In the genomic region with DNA sequence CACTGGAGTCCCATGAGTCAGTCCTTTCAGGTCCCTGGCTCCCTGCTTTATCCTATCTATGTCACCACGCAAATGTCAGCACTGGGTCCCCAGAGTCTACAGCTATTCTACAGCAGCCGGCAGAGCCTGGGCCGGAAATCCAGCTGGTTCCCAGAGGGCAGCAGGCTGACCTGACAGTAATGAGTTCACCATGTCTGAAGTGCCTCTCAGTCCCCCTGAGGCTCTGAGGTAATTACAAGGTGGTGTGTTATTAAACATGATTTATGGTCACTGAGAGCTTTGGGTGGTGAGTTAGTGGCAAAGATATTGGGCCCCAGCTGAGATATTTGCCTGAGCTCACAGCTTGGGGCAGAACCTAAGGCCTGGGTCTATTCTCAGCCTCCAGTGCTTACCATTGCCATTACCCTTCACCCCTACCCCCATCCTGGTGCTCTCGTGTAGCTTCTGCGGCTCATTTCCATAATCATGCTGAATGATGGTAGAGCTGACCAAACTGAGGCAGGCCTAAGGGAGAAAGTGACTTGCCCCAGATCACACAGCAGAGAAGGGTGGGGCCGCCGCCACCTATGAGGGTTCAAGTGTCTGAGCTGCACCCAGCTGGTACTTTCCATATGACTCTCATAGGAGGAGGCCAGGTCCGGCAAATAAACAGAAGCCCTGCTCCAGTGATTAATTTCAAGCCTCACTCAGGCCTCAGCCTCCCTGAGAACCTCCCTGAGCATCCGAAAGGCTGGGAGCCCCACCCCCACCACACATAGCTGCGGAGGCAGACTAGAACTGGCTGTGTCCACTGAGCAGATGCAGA, we compare ENCODE assay signal across 13 mouse cellular contexts.
A peak's percentile ranks its signal among the peaks of the same experiment; 100 is the strongest.
DNase-seq lines count a peak whose midpoint lies in the region; ATAC-seq lines count a peak whose summit lies in the region.
"Had no signal": no experiment of that assay in that cellular context is flagged by ENCODE, and none has a peak within 500 bp of the region (broad histone marks: within the 10 kb centered on the region; RNA-seq: fewer than 3 reads in every experiment).

No protein-coding gene starts in this region.

- H3K9me3 ChIP-seq in kidney, embryonic 16.5 days (ENCODE audit: low read length), result peaks cover 6% of the 10 kb centered on the region; the same call in 1 of the 2 replicates
- no peaks in the 10 kb centered on the region for H3K9me3 ChIP-seq in hindbrain, embryonic 14.5 days (ENCODE audit: control insufficient read depth, low read length)
- H3K9me3 ChIP-seq in neural tube, embryonic 11.5 days (ENCODE audit: control insufficient read depth, low read length), result no peaks in the 10 kb centered on the region
- H3K9me3 ChIP-seq: forebrain, embryonic 12.5 days had no signal

- DNase-seq in kidney, postnatal 25 days, result no peak
- DNase-seq in embryo, embryonic 10.5 days (ENCODE audit: low spot score), result peak; percentile 68
- DNase-seq in hindbrain, embryonic 14.5 days (ENCODE audit: low spot score), result no peak
- DNase-seq in neural tube, embryonic 11.5 days (ENCODE audit: low spot score), result peak; percentile 74
- DNase-seq in thymus, postnatal 0 days (ENCODE audit: low spot score), result no peak
- no peak for DNase-seq in c-Kit-positive CD71-positive TER-119-positive erythroid progenitor cells, embryonic 14.5 days (ENCODE audit: low spot score)
- no peak for DNase-seq in left cerebral cortex, adult 11 months (ENCODE audit: low spot score)
- DNase-seq: cerebellum, adult 9-11 months; right cerebral cortex, adult 18-20 months; thymus, postnatal 4 days had no signal

- peaks cover 11% of the 10 kb centered on the region for H3K4me1 ChIP-seq in kidney, embryonic 16.5 days (ENCODE audit: insufficient read depth, low read length)
- H3K4me1 ChIP-seq in hindbrain, embryonic 14.5 days (replicated peaks; ENCODE audit: control insufficient read depth, insufficient read depth, low read length), result no peaks in the 10 kb centered on the region
- H3K4me1 ChIP-seq in neural tube, embryonic 11.5 days (ENCODE audit: control insufficient read depth, insufficient read depth, low read length), result 0 out of 2 replicates have a peak, but pooled peaks cover 2% of the 10 kb centered on the region

- 27% methylated on average over 10 of the region's 10 CpGs for WGBS in kidney, embryonic 16.5 days
- 39% methylated on average over 10 of the region's 10 CpGs for WGBS in hindbrain, embryonic 14.5 days
- 32% methylated on average over 10 of the region's 10 CpGs for WGBS in neural tube, embryonic 11.5 days

- H3K27ac ChIP-seq in kidney, embryonic 16.5 days (ENCODE audit: low read length), result no peak overlapping the region
- H3K27ac ChIP-seq in hindbrain, embryonic 14.5 days, result 0 out of 2 replicates have a peak overlapping the region, but pooled peaks have one; percentile 26
- H3K27ac ChIP-seq in neural tube, embryonic 11.5 days (ENCODE audit: low read depth, low read length), result peak overlapping the region; percentile 58
- H3K27ac ChIP-seq: forebrain, embryonic 12.5 days; layer of hippocampus, adult 2 months had no signal

- H3K9ac ChIP-seq in kidney, embryonic 16.5 days (replicated peaks; ENCODE audit: low read length), result no peak overlapping the region
- no peak overlapping the region for H3K9ac ChIP-seq in hindbrain, embryonic 14.5 days
- no peak overlapping the region for H3K9ac ChIP-seq in neural tube, embryonic 11.5 days (ENCODE audit: low read length)
- H3K9ac ChIP-seq: forebrain, embryonic 12.5 days had no signal

- no peak overlapping the region for H3K4me3 ChIP-seq in kidney, embryonic 16.5 days (ENCODE audit: low read length)
- no peak overlapping the region for H3K4me3 ChIP-seq in hindbrain, embryonic 14.5 days (replicated peaks; ENCODE audit: low read length)
- H3K4me3 ChIP-seq in neural tube, embryonic 11.5 days (ENCODE audit: low read depth, low read length), result no peak overlapping the region
- H3K4me3 ChIP-seq: forebrain, embryonic 12.5 days; layer of hippocampus, adult 2 months had no signal

- no peaks in the 10 kb centered on the region for H3K27me3 ChIP-seq in kidney, embryonic 16.5 days (ENCODE audit: insufficient read depth, low read length)
- no peaks in the 10 kb centered on the region for H3K27me3 ChIP-seq in hindbrain, embryonic 14.5 days (ENCODE audit: control insufficient read depth, insufficient read depth, low read length)
- H3K27me3 ChIP-seq in neural tube, embryonic 11.5 days (ENCODE audit: control insufficient read depth, insufficient read depth, low read length), result no peaks in the 10 kb centered on the region
- H3K27me3 ChIP-seq: forebrain, embryonic 12.5 days had no signal

- no peaks in the 10 kb centered on the region for H3K36me3 ChIP-seq in kidney, embryonic 16.5 days (ENCODE audit: insufficient read depth, low read length)
- H3K36me3 ChIP-seq in hindbrain, embryonic 14.5 days (replicated peaks; ENCODE audit: control insufficient read depth, insufficient read depth), result no peaks in the 10 kb centered on the region
- no peaks in the 10 kb centered on the region for H3K36me3 ChIP-seq in neural tube, embryonic 11.5 days (ENCODE audit: control insufficient read depth, insufficient read depth, low read length)
- H3K36me3 ChIP-seq: forebrain, embryonic 12.5 days had no signal

- ATAC-seq in kidney, embryonic 16.5 days (ENCODE audit: low FRiP score, low TSS enrichment), result peak; percentile 54
- 0 out of 2 replicates have a peak, but pooled peaks have one; percentile 8 for ATAC-seq in hindbrain, embryonic 14.5 days (ENCODE audit: low FRiP score)
- peak; percentile 83 for ATAC-seq in neural tube, embryonic 11.5 days (ENCODE audit: insufficient read depth, low FRiP score, low TSS enrichment)

- no peak overlapping the region for H3K4me2 ChIP-seq in kidney, embryonic 16.5 days (replicated peaks; ENCODE audit: low read depth, low read length)
- no peak overlapping the region for H3K4me2 ChIP-seq in hindbrain, embryonic 14.5 days (replicated peaks)
- H3K4me2 ChIP-seq in neural tube, embryonic 11.5 days (ENCODE audit: low read depth), result no peak overlapping the region
- H3K4me2 ChIP-seq: forebrain, embryonic 12.5 days had no signal

Comparison
In these comparisons a context has a peak if more than half of its experiments do, and no peak if none do; other contexts are left out.
1. ATAC-seq: peak in every context shown above with its lines; median percentile 83 in neural tube, embryonic 11.5 days; 54 in kidney, embryonic 16.5 days; 8 in hindbrain, embryonic 14.5 days.
2. DNase-seq: peak in embryo, embryonic 10.5 days (single experiment) and neural tube, embryonic 11.5 days (single experiment); none in kidney, postnatal 25 days (0 of 2), hindbrain, embryonic 14.5 days (single experiment), thymus, postnatal 0 days (single experiment), c-Kit-positive CD71-positive TER-119-positive erythroid progenitor cells, embryonic 14.5 days (single experiment) and left cerebral cortex, adult 11 months (single experiment).